Mouse (Mus musculus) erythroblast, embryonic 14.5 days (primary cell): ENCODE measurements around the gene Gpr155.

Experiments
- GATA1 ChIP-seq: IDR thresholded peaks from 2 replicates; pipeline ENCODE4 v1.6.1; 2012; ENCODE audit warnings: low read length, inconsistent platforms, mixed read lengths
- TAL1 ChIP-seq: IDR thresholded peaks from 3 replicates; pipeline ENCODE4 v1.6.1; 2012; ENCODE audit warnings: low read length, inconsistent platforms, mixed read lengths

GRCm38 (mm10) chr2:73317426-73317825 is 68.9 kb downstream of the Gpr155 start:
- TF ChIP-seq GATA1 (no peak), TAL1 (no peak)
